Mouse (Mus musculus) heart, embryonic 16.5 days (tissue): Measurements from ENCODE around the gene Adamts5. TPM values are rescaled to one million over a fixed set of nuclear protein-coding genes. Genes with fewer than 3 reads are reported as not detected.

Experiments
- ATAC-seq: fragments of 200-750 bp; cut with Nextera tagmentation; replicated peaks from 2 replicates; pipeline ENCODE4 v1.8.0; 2017; ENCODE audit warnings: moderate number of reproducible peaks; ENCODE audit not compliant: insufficient read depth, low FRiP score; ENCODE audit errors: extremely low read depth
- H3K27ac ChIP-seq: fragments of 300-500 bp; sonication (generic); 2 replicates; pipeline ENCODE4 v1.5.1; 2014; ENCODE audit warnings: mild to moderate bottlenecking, low read length, control low read depth, moderate library complexity
- H3K27me3 ChIP-seq: fragments of 300-500 bp; sonication (generic); 2 replicates; pipeline ENCODE4 v1.6.1; 2014; ENCODE audit warnings: low read length, mixed read lengths; ENCODE audit not compliant: control insufficient read depth, insufficient read depth
- H3K36me3 ChIP-seq: fragments of 300-500 bp; sonication (generic); 2 replicates; pipeline ENCODE4 v1.6.1; 2014; ENCODE audit not compliant: control insufficient read depth, insufficient read depth
- H3K4me1 ChIP-seq: fragments of 300-500 bp; sonication (generic); 2 replicates; pipeline ENCODE4 v1.6.1; 2014; ENCODE audit warnings: low read length, mixed read lengths; ENCODE audit not compliant: control insufficient read depth, insufficient read depth
- H3K4me2 ChIP-seq: fragments of 300-500 bp; sonication (generic); 2 replicates; pipeline ENCODE4 v1.6.1; 2014; ENCODE audit warnings: low read depth, mild to moderate bottlenecking, control low read depth, low read length
- H3K4me3 ChIP-seq: fragments of 300-500 bp; sonication (generic); 2 replicates; pipeline ENCODE4 v1.5.1; 2014; ENCODE audit warnings: mild to moderate bottlenecking, control low read depth, low read length
- H3K9ac ChIP-seq: fragments of 300-500 bp; sonication (generic); 2 replicates; pipeline ENCODE4 v1.6.1; 2014; ENCODE audit warnings: low read length, control low read depth
- H3K9me3 ChIP-seq: fragments of 300-500 bp; sonication (generic); replicated peaks from 2 replicates; pipeline ENCODE4 v1.6.1; 2016; ENCODE audit warnings: low read length; ENCODE audit not compliant: control insufficient read depth
- WGBS: fragments of 180-500 bp; shearing (Covaris S2); extraction: QIAGEN DNeasy Blood & Tissue Kit; methylation state at CpG from one replicate; pipeline ENCODE4 v1.1.7; 2014; 5-methylcytosine and 5-hydroxymethylcytosine counted together
- polyA plus RNA-seq: library from polyadenylated mRNA; unstranded; fragments of >200 nt; fragmentation: Nextera tagmentation; extraction: Ambion mirVana; gene quantifications from 2 replicates; pipeline ENCODE4 v1.2.1, GENCODE M21; 2015

Adamts5 gene
- polyA plus RNA-seq, 1 experiment from 2014 or later = 3.5 TPM

- ATAC-seq = no peak
Measured at GRCm38 (mm10) chr16:85871248-85871647, 30.4 kb downstream of the Adamts5 start.

GRCm38 (mm10) chr16:85864691-85865389 is 36.8 kb downstream of the Adamts5 start:
- no peaks in the 10 kb centered on the region for H3K27me3 ChIP-seq
- H3K9me3 ChIP-seq = no peaks in the 10 kb centered on the region
- no peak overlapping the region for H3K4me2 ChIP-seq
- H3K27ac ChIP-seq = no peak overlapping the region
- no peaks in the 10 kb centered on the region for H3K4me1 ChIP-seq
- H3K9ac ChIP-seq = no peak overlapping the region
- ATAC-seq = no peak
- H3K4me3 ChIP-seq = no peak overlapping the region
- H3K36me3 ChIP-seq = peaks cover 5% of the 10 kb centered on the region; the same call in 1 of the 2 replicates
- WGBS = 79% methylated on average over 4 of the region's 4 CpGs

More at GRCm38 (mm10) chr16:85871248-85871647, 30.4 kb downstream of the Adamts5 start:
- H3K4me3 ChIP-seq = no peak overlapping the region
- H3K4me1 ChIP-seq = peaks cover 5% of the 10 kb centered on the region
- 0 out of 2 replicates have a peak, but pooled peaks cover 2% of the 10 kb centered on the region for H3K36me3 ChIP-seq
- H3K9ac ChIP-seq = no peak overlapping the region
- H3K9me3 ChIP-seq = no peaks in the 10 kb centered on the region
- no peak overlapping the region for H3K4me2 ChIP-seq
- H3K27me3 ChIP-seq = no peaks in the 10 kb centered on the region
- no peak overlapping the region for H3K27ac ChIP-seq

- Histone ChIP-seq H3K9me3 (no peaks in the 10 kb centered on the region), H3K4me1 (no peaks in the 10 kb centered on the region), H3K4me3 (no peak overlapping the region), H3K4me2 (no peak overlapping the region), H3K27ac (no peak overlapping the region), H3K36me3 (no peaks in the 10 kb centered on the region), H3K27me3 (no peaks in the 10 kb centered on the region), H3K9ac (no peak overlapping the region)
- WGBS = 56% methylated on average over 5 of the region's 5 CpGs
- no peak for ATAC-seq
Measured at GRCm38 (mm10) chr16:85854505-85854904, 47.1 kb downstream of the Adamts5 start.

GRCm38 (mm10) chr16:85827066-85827465 is 74.6 kb downstream of the Adamts5 start:
- H3K4me3 ChIP-seq = no peak overlapping the region
- no peak overlapping the region for H3K9ac ChIP-seq
- H3K27ac ChIP-seq = no peak overlapping the region
- 65% methylated on average over 3 of the region's 3 CpGs for WGBS
- no peaks in the 10 kb centered on the region for H3K36me3 ChIP-seq
- H3K9me3 ChIP-seq = no peaks in the 10 kb centered on the region
- ATAC-seq = no peak
- no peaks in the 10 kb centered on the region for H3K4me1 ChIP-seq
- no peak overlapping the region for H3K4me2 ChIP-seq
- no peaks in the 10 kb centered on the region for H3K27me3 ChIP-seq

GRCm38 (mm10) chr16:85822330-85822916 is 79.2 kb downstream of the Adamts5 start:
- 48% methylated on average over 5 of the region's 5 CpGs for WGBS
- H3K9me3 ChIP-seq = no peaks in the 10 kb centered on the region
- H3K27ac ChIP-seq = no peak overlapping the region
- no peaks in the 10 kb centered on the region for H3K36me3 ChIP-seq
- no peaks in the 10 kb centered on the region for H3K27me3 ChIP-seq
- no peak overlapping the region for H3K4me2 ChIP-seq
- no peak overlapping the region for H3K9ac ChIP-seq
- H3K4me1 ChIP-seq = no peaks in the 10 kb centered on the region
- H3K4me3 ChIP-seq = no peak overlapping the region
- ATAC-seq = no peak

GRCm38 (mm10) chr16:85819808-85820458 is 81.7 kb downstream of the Adamts5 start:
- Histone ChIP-seq H3K36me3 (no peaks in the 10 kb centered on the region), H3K9me3 (no peaks in the 10 kb centered on the region), H3K9ac (no peak overlapping the region), H3K27ac (no peak overlapping the region), H3K27me3 (no peaks in the 10 kb centered on the region), H3K4me1 (no peaks in the 10 kb centered on the region), H3K4me3 (no peak overlapping the region), H3K4me2 (no peak overlapping the region)
- ATAC-seq = no peak
- 50% methylated on average over 5 of the region's 5 CpGs for WGBS

GRCm38 (mm10) chr16:85814116-85814515 is 87.5 kb downstream of the Adamts5 start:
- H3K27ac ChIP-seq = no peak overlapping the region
- no peak overlapping the region for H3K4me2 ChIP-seq
- no peaks in the 10 kb centered on the region for H3K36me3 ChIP-seq
- H3K4me1 ChIP-seq = peaks cover 2% of the 10 kb centered on the region; the same call in 1 of the 2 replicates
- ATAC-seq = no peak
- no peaks in the 10 kb centered on the region for H3K27me3 ChIP-seq
- WGBS = 86% methylated on average over 2 of the region's 2 CpGs
- no peak overlapping the region for H3K9ac ChIP-seq
- no peak overlapping the region for H3K4me3 ChIP-seq
- H3K9me3 ChIP-seq = no peaks in the 10 kb centered on the region

GRCm38 (mm10) chr16:85807626-85808025 is 94.0 kb downstream of the Adamts5 start:
- WGBS = 17% methylated on average over 2 of the region's 2 CpGs
- Histone ChIP-seq H3K27ac (no peak overlapping the region), H3K9me3 (no peaks in the 10 kb centered on the region), H3K4me3 (no peak overlapping the region), H3K4me2 (peak overlapping the region; percentile 50), H3K36me3 (no peaks in the 10 kb centered on the region), H3K4me1 (peaks cover 16% of the 10 kb centered on the region), H3K9ac (no peak overlapping the region), H3K27me3 (no peaks in the 10 kb centered on the region)
- no peak for ATAC-seq

- peaks cover 16% of the 10 kb centered on the region for H3K4me1 ChIP-seq
- peak overlapping the region; percentile 50 for H3K4me2 ChIP-seq
- no peak overlapping the region for H3K9ac ChIP-seq
- no peak overlapping the region for H3K27ac ChIP-seq
- H3K4me3 ChIP-seq = no peak overlapping the region
- no peaks in the 10 kb centered on the region for H3K36me3 ChIP-seq
- H3K9me3 ChIP-seq = no peaks in the 10 kb centered on the region
- WGBS = 18% methylated on average over 3 of the region's 3 CpGs
- ATAC-seq = no peak
- no peaks in the 10 kb centered on the region for H3K27me3 ChIP-seq
Measured at GRCm38 (mm10) chr16:85807072-85807471, 94.6 kb downstream of the Adamts5 start.
